Mouse (Mus musculus): Measurements from ENCODE around the gene Ccdc88a. TPM values are rescaled to one million over a fixed set of nuclear protein-coding genes. Genes with fewer than 3 reads are reported as not detected.

Ccdc88a gene
- polyA plus RNA-seq, 1 experiment from 2014 or later = 22.2 TPM

DNA sequence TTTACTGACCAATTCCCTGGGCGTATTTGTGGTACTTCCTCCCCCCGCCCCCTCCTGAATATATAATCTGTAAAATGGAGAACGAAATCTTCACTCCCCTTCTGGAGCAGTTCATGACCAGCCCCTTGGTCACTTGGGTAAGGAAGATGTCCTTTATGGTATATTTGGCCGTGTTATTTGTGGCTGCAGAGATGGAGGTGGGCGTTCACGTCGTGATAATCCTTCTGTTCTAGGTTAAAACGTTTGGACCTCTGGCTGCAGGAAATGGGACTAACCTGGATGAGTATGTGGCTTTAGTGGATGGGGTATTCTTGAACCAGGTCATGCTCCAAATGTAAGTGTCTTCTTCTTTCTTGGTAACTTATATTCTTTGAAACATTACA, 807 bp downstream of the Ccdc88a start:
- Histone ChIP-seq H3K27ac (ENCODE audit: low read length) (no peak overlapping the region; the same call in 1 of the 2 replicates), H3K4me2 (ENCODE audit: low read depth, low read length) (peak overlapping the region; percentile 75), H3K9ac (ENCODE audit: low read length) (peak overlapping the region; percentile 82), H3K36me3 (ENCODE audit: control insufficient read depth, insufficient read depth, low read length) (no peaks in the 10 kb centered on the region), H3K9me3 (ENCODE audit: control insufficient read depth, low read length) (no peaks in the 10 kb centered on the region), H3K4me3 (ENCODE audit: low read length) (peak overlapping the region; percentile 93), H3K27me3 (ENCODE audit: control insufficient read depth, insufficient read depth, low read depth, low read length) (no peaks in the 10 kb centered on the region), H3K4me1 (replicated peaks; ENCODE audit: control insufficient read depth, insufficient read depth, low read length) (peaks cover 7% of the 10 kb centered on the region)
- peak; percentile 3; the same call in 1 of the 2 replicates for ATAC-seq (ENCODE audit: low read depth)
- 0% methylated on average over 8 of the region's 8 CpGs for WGBS

- 75% methylated on average over 2 of the region's 2 CpGs for WGBS
- Histone ChIP-seq H3K27ac (ENCODE audit: low read length) (no peak overlapping the region), H3K4me3 (ENCODE audit: low read length) (no peak overlapping the region), H3K9ac (ENCODE audit: low read length) (no peak overlapping the region), H3K27me3 (ENCODE audit: control insufficient read depth, insufficient read depth, low read depth, low read length) (no peaks in the 10 kb centered on the region), H3K4me1 (replicated peaks; ENCODE audit: control insufficient read depth, insufficient read depth, low read length) (peaks cover 7% of the 10 kb centered on the region), H3K4me2 (ENCODE audit: low read depth, low read length) (no peak overlapping the region), H3K9me3 (ENCODE audit: control insufficient read depth, low read length) (no peaks in the 10 kb centered on the region), H3K36me3 (ENCODE audit: control insufficient read depth, insufficient read depth, low read length) (no peaks in the 10 kb centered on the region)
- ATAC-seq (ENCODE audit: low read depth) = no peak
Measured at GRCm38 (mm10) chr11:29376635-29377034, 3.2 kb downstream of the Ccdc88a start.

GRCm38 (mm10) chr11:29378751-29379150, 5.3 kb downstream of the Ccdc88a start:
- no peaks in the 10 kb centered on the region for H3K36me3 ChIP-seq (ENCODE audit: control insufficient read depth, insufficient read depth, low read length)
- no peaks in the 10 kb centered on the region for H3K9me3 ChIP-seq (ENCODE audit: control insufficient read depth, low read length)
- H3K4me1 ChIP-seq (replicated peaks; ENCODE audit: control insufficient read depth, insufficient read depth, low read length) = peaks cover 7% of the 10 kb centered on the region
- no peak overlapping the region for H3K4me2 ChIP-seq (ENCODE audit: low read depth, low read length)
- H3K27me3 ChIP-seq (ENCODE audit: control insufficient read depth, insufficient read depth, low read depth, low read length) = no peaks in the 10 kb centered on the region
- H3K9ac ChIP-seq (ENCODE audit: low read length) = no peak overlapping the region
- no peak overlapping the region for H3K4me3 ChIP-seq (ENCODE audit: low read length)
- no peak overlapping the region for H3K27ac ChIP-seq (ENCODE audit: low read length)
- no peak for ATAC-seq (ENCODE audit: low read depth)
- WGBS = 85% methylated on average over 1 of the region's 1 CpGs

- Histone ChIP-seq H3K27ac (ENCODE audit: low read length) (no peak overlapping the region), H3K4me1 (replicated peaks; ENCODE audit: control insufficient read depth, insufficient read depth, low read length) (no peaks in the 10 kb centered on the region), H3K27me3 (ENCODE audit: control insufficient read depth, insufficient read depth, low read depth, low read length) (no peaks in the 10 kb centered on the region), H3K4me3 (ENCODE audit: low read length) (no peak overlapping the region), H3K9ac (ENCODE audit: low read length) (no peak overlapping the region), H3K36me3 (ENCODE audit: control insufficient read depth, insufficient read depth, low read length) (no peaks in the 10 kb centered on the region), H3K4me2 (ENCODE audit: low read depth, low read length) (no peak overlapping the region), H3K9me3 (ENCODE audit: control insufficient read depth, low read length) (no peaks in the 10 kb centered on the region)
- no peak for ATAC-seq (ENCODE audit: low read depth)
- WGBS = 70% methylated on average over 2 of the region's 2 CpGs
Measured at GRCm38 (mm10) chr11:29383493-29383892, 10.0 kb downstream of the Ccdc88a start.

DNA sequence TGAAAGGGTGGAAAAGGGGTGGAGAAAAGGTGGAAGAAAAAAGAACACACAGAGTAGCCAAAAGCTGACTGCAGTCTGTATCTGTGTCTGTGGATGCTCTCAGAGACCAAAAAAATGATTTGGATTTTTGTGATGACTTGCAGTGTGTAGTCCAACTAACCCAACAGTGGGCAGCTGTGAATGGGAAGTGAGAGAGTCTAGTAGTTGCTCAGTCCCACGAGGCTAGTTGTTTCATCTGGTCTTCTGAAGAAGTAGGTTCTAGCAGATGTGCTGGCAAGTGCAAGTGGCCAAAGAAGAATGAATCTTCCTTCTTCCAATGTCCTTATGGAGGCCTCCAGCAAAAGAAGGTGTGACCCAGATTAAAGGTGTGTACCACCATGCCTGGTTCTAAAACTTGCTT, 10.5 kb downstream of the Ccdc88a start:
- no peak overlapping the region for H3K4me2 ChIP-seq (ENCODE audit: low read depth, low read length)
- H3K27me3 ChIP-seq (ENCODE audit: control insufficient read depth, insufficient read depth, low read depth, low read length) = no peaks in the 10 kb centered on the region
- no peak overlapping the region for H3K4me3 ChIP-seq (ENCODE audit: low read length)
- no peaks in the 10 kb centered on the region for H3K36me3 ChIP-seq (ENCODE audit: control insufficient read depth, insufficient read depth, low read length)
- no peak for ATAC-seq (ENCODE audit: low read depth)
- WGBS = 64% methylated on average over 1 of the region's 1 CpGs
- no peaks in the 10 kb centered on the region for H3K4me1 ChIP-seq (replicated peaks; ENCODE audit: control insufficient read depth, insufficient read depth, low read length)
- H3K9ac ChIP-seq (ENCODE audit: low read length) = no peak overlapping the region
- H3K27ac ChIP-seq (ENCODE audit: low read length) = no peak overlapping the region
- no peaks in the 10 kb centered on the region for H3K9me3 ChIP-seq (ENCODE audit: control insufficient read depth, low read length)

DNA sequence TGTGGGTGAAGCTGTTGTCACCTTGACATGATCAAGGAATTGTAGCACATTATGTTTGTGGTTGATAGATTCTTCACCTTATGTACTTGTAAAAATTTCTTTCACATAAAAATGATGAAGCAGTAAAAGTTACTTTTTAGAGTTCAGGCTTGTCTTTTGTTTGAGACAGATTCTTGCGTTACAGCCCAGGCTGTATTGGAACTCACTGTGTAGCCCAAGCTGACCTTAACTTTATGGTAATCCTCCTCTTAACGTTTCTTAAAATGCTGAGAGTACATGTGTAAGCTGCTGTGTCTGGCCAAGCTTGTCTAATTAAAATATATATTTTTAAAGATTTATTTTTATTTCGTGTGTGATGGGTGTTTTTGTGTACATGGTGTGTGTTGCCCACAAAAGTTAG, 11.2 kb downstream of the Ccdc88a start:
- H3K4me2 ChIP-seq (ENCODE audit: low read depth, low read length) = no peak overlapping the region
- no peaks in the 10 kb centered on the region for H3K36me3 ChIP-seq (ENCODE audit: control insufficient read depth, insufficient read depth, low read length)
- WGBS = 76% methylated on average over 3 of the region's 3 CpGs
- no peaks in the 10 kb centered on the region for H3K27me3 ChIP-seq (ENCODE audit: control insufficient read depth, insufficient read depth, low read depth, low read length)
- no peak for ATAC-seq (ENCODE audit: low read depth)
- H3K4me3 ChIP-seq (ENCODE audit: low read length) = no peak overlapping the region
- H3K9ac ChIP-seq (ENCODE audit: low read length) = no peak overlapping the region
- no peaks in the 10 kb centered on the region for H3K9me3 ChIP-seq (ENCODE audit: control insufficient read depth, low read length)
- no peaks in the 10 kb centered on the region for H3K4me1 ChIP-seq (replicated peaks; ENCODE audit: control insufficient read depth, insufficient read depth, low read length)
- no peak overlapping the region for H3K27ac ChIP-seq (ENCODE audit: low read length)

- WGBS = 78% methylated on average over 4 of the region's 4 CpGs
- H3K27me3 ChIP-seq (ENCODE audit: control insufficient read depth, insufficient read depth, low read depth, low read length) = no peaks in the 10 kb centered on the region
- no peak overlapping the region for H3K4me3 ChIP-seq (ENCODE audit: low read length)
- no peak for ATAC-seq (ENCODE audit: low read depth)
- no peak overlapping the region for H3K27ac ChIP-seq (ENCODE audit: low read length)
- H3K9me3 ChIP-seq (ENCODE audit: control insufficient read depth, low read length) = no peaks in the 10 kb centered on the region
- no peak overlapping the region for H3K9ac ChIP-seq (ENCODE audit: low read length)
- H3K4me2 ChIP-seq (ENCODE audit: low read depth, low read length) = no peak overlapping the region
- no peaks in the 10 kb centered on the region for H3K4me1 ChIP-seq (replicated peaks; ENCODE audit: control insufficient read depth, insufficient read depth, low read length)
- H3K36me3 ChIP-seq (ENCODE audit: control insufficient read depth, insufficient read depth, low read length) = no peaks in the 10 kb centered on the region
Measured at GRCm38 (mm10) chr11:29389913-29390312, 16.5 kb downstream of the Ccdc88a start.

DNA sequence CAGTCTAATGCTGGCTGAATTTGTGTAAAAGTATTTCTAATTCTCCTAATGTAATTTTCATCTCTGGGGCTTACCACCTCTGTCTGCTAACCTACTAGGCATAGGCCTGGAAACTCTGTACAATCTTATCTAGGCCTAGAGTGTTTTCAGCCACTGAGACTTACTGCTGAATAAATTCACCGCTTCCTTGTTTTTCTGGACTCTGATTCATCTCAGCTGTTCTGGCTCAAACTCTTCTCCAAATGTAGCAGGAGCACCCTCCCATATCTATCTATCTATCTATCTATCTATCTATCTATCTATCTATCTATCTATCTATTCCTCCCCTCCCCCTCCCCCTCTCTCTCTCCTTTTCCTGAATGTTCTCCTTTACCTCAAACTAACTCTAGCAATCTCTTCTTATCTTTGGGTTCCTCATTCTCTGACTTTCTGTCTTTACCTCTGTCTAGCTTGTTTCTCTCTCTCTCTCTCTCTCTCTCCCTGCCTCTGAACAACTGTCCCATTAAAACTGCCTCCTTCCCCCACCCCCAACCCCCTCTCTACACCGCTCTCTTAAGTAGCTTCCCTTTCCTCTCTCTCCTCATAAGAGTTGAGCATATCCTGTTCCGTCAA, 21.8 kb downstream of the Ccdc88a start:
- Histone ChIP-seq H3K27ac (ENCODE audit: low read length) (no peak overlapping the region), H3K4me3 (ENCODE audit: low read length) (no peak overlapping the region), H3K4me1 (replicated peaks; ENCODE audit: control insufficient read depth, insufficient read depth, low read length) (no peaks in the 10 kb centered on the region), H3K9me3 (ENCODE audit: control insufficient read depth, low read length) (no peaks in the 10 kb centered on the region), H3K36me3 (ENCODE audit: control insufficient read depth, insufficient read depth, low read length) (no peaks in the 10 kb centered on the region), H3K4me2 (ENCODE audit: low read depth, low read length) (no peak overlapping the region), H3K27me3 (ENCODE audit: control insufficient read depth, insufficient read depth, low read depth, low read length) (no peaks in the 10 kb centered on the region), H3K9ac (ENCODE audit: low read length) (no peak overlapping the region)
- 85% methylated on average over 3 of the region's 3 CpGs for WGBS
- ATAC-seq (ENCODE audit: low read depth) = no peak

- Histone ChIP-seq H3K27me3 (ENCODE audit: control insufficient read depth, insufficient read depth, low read depth, low read length) (no peaks in the 10 kb centered on the region), H3K4me3 (ENCODE audit: low read length) (no peak overlapping the region), H3K9ac (ENCODE audit: low read length) (no peak overlapping the region), H3K9me3 (ENCODE audit: control insufficient read depth, low read length) (no peaks in the 10 kb centered on the region), H3K4me1 (replicated peaks; ENCODE audit: control insufficient read depth, insufficient read depth, low read length) (no peaks in the 10 kb centered on the region), H3K4me2 (ENCODE audit: low read depth, low read length) (no peak overlapping the region), H3K27ac (ENCODE audit: low read length) (no peak overlapping the region), H3K36me3 (ENCODE audit: control insufficient read depth, insufficient read depth, low read length) (peaks cover 3% of the 10 kb centered on the region; the same call in 1 of the 2 replicates)
- ATAC-seq (ENCODE audit: low read depth) = no peak
- WGBS = 84% methylated on average over 2 of the region's 2 CpGs
Measured at GRCm38 (mm10) chr11:29400374-29400773, 26.9 kb downstream of the Ccdc88a start.

- Histone ChIP-seq H3K4me2 (ENCODE audit: low read depth, low read length) (no peak overlapping the region), H3K36me3 (ENCODE audit: control insufficient read depth, insufficient read depth, low read length) (no peaks in the 10 kb centered on the region), H3K4me3 (ENCODE audit: low read length) (no peak overlapping the region), H3K27ac (ENCODE audit: low read length) (no peak overlapping the region), H3K9me3 (ENCODE audit: control insufficient read depth, low read length) (no peaks in the 10 kb centered on the region), H3K4me1 (replicated peaks; ENCODE audit: control insufficient read depth, insufficient read depth, low read length) (no peaks in the 10 kb centered on the region), H3K9ac (ENCODE audit: low read length) (no peak overlapping the region), H3K27me3 (ENCODE audit: control insufficient read depth, insufficient read depth, low read depth, low read length) (no peaks in the 10 kb centered on the region)
- ATAC-seq (ENCODE audit: low read depth) = no peak
Measured at GRCm38 (mm10) chr11:29406292-29406691, 32.8 kb downstream of the Ccdc88a start.
